Mouse (Mus musculus): Measurements from ENCODE around the gene G3bp2. TPM values are rescaled to one million over a fixed set of nuclear protein-coding genes. Genes with fewer than 3 reads are reported as not detected.
"Not testable (repeated sequence)": the region's sequence is repeated elsewhere in the genome, so short reads cannot be mapped to it uniquely, and the experiment has no call there.

Gene G3bp2
- polyA plus RNA-seq (2016; fragmentation: Nextera tagmentation; extraction: Ambion mirVana) = 334 and 368 TPM in 2 replicates

GRCm38 (mm10) chr5:92083417-92084038 lies at the start of gene G3bp2:
G3bp2 (minus strand) TSS chr5:92083719.
- WGBS = under 1% methylated on average over 65 of the region's 65 CpGs
- Histone ChIP-seq H3K36me3 (no peaks in the 10 kb centered on the region), H3K27me3 (no peaks in the 10 kb centered on the region), H3K27ac (peak within 1 kb of the TSS; percentile 99), H3K4me1 (peaks cover 19% of the 10 kb centered on the region), H3K4me3 (peak within 1 kb of the TSS; percentile 97), H3K9me3 (replicated peaks) (no peaks in the 10 kb centered on the region), H3K4me2 (replicated peaks) (peak within 1 kb of the TSS; percentile 72), H3K9ac (peak within 1 kb of the TSS; percentile 97)
- peak; percentile 99 for ATAC-seq (ENCODE audit: low FRiP score)

- 74% methylated on average over 4 of the region's 4 CpGs for WGBS
- not testable (repeated sequence) for H3K4me3 ChIP-seq; H3K4me2 ChIP-seq (replicated peaks); H3K9me3 ChIP-seq (replicated peaks); ATAC-seq (ENCODE audit: low FRiP score); H3K27ac ChIP-seq; H3K9ac ChIP-seq; H3K27me3 ChIP-seq
- Histone ChIP-seq H3K4me1 (peaks cover 26% of the 10 kb centered on the region), H3K36me3 (peaks cover 15% of the 10 kb centered on the region; the same call in 1 of the 2 replicates)
These were observed 49.5 kb upstream of the G3bp2 start for GRCm38 (mm10) chr5:92133006-92133405.

DNA sequence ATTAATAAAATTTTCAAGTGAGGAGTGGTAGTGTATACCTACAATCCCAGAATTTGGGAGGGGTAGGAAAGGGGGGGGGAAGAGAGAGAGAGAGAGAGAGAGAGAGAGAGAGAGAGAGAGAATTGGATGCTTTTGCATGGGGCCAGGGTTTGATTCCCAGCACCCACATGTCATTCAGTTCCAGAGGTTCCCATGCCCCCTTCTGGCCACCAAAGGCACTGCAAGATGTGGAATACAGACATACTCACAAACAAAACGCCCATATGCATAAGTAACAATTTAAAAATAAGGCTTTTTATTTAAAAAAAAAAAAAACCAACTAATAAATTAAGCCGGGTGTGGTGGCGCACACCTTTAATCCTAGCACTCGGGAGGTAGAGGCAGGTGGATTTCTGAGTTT lies 48.6 kb upstream of the G3bp2 start:
- no peaks in the 10 kb centered on the region for H3K27me3 ChIP-seq
- no peak overlapping the region for H3K27ac ChIP-seq
- no peaks in the 10 kb centered on the region for H3K9me3 ChIP-seq (replicated peaks)
- H3K36me3 ChIP-seq = peaks cover 15% of the 10 kb centered on the region; the same call in 1 of the 2 replicates
- ATAC-seq (ENCODE audit: low FRiP score) = no peak
- 94% methylated on average over 4 of the region's 4 CpGs for WGBS
- H3K9ac ChIP-seq = no peak overlapping the region
- no peak overlapping the region for H3K4me3 ChIP-seq
- H3K4me1 ChIP-seq = peaks cover 26% of the 10 kb centered on the region
- H3K4me2 ChIP-seq (replicated peaks) = no peak overlapping the region

DNA sequence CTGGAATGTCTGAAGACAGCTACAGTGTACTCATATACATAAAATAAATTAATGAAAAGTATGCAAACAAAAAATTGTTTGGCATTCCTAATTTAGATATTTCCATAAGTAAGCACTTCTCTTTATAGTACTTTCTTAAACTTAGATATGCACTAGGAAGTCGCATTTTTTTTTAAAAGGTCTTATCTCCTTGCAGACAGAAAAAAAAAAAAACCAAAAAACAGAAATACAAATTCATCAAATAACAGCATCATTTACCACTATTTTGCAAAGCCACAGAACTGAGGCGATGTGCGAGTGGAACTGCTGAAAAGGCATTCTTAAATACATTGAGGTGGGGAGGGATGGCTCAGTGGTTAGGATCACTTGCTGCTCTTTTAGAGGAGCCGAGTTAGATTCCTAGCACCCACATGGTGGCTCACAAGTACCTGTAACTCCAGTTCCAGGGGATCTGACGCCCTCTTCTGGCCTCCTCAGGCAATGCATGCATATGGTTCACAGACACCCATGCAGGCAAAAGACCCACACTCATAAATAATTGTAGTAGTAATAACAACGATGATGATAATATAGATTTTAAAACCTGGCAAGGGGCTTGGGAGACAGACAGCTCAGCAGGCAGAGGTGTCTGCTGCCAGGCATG lies 46.6 kb upstream of the G3bp2 start:
- Histone ChIP-seq H3K4me3 (no peak overlapping the region), H3K9me3 (replicated peaks) (no peaks in the 10 kb centered on the region), H3K27me3 (no peaks in the 10 kb centered on the region), H3K4me2 (replicated peaks) (no peak overlapping the region), H3K9ac (no peak overlapping the region), H3K4me1 (peaks cover 13% of the 10 kb centered on the region), H3K27ac (no peak overlapping the region), H3K36me3 (peaks cover 17% of the 10 kb centered on the region)
- no peak for ATAC-seq (ENCODE audit: low FRiP score)
- WGBS = 90% methylated on average over 6 of the region's 6 CpGs

GRCm38 (mm10) chr5:92129321-92129768 lies 45.8 kb upstream of the G3bp2 start:
- H3K4me3 ChIP-seq = no peak overlapping the region
- 0 out of 2 replicates have a peak overlapping the region, but pooled peaks have one; percentile 4 for H3K27ac ChIP-seq
- ATAC-seq (ENCODE audit: low FRiP score) = no peak
- no peaks in the 10 kb centered on the region for H3K27me3 ChIP-seq
- H3K9ac ChIP-seq = no peak overlapping the region
- 46% methylated on average over 1 of the region's 1 CpGs for WGBS
- no peak overlapping the region for H3K4me2 ChIP-seq (replicated peaks)
- H3K36me3 ChIP-seq = peaks cover 23% of the 10 kb centered on the region
- peaks cover 13% of the 10 kb centered on the region for H3K4me1 ChIP-seq
- no peaks in the 10 kb centered on the region for H3K9me3 ChIP-seq (replicated peaks)

- Histone ChIP-seq H3K4me2 (replicated peaks) (peak overlapping the region; percentile 19; the same call in 1 of the 2 replicates), H3K36me3 (peaks cover 29% of the 10 kb centered on the region), H3K9me3 (replicated peaks) (no peaks in the 10 kb centered on the region), H3K4me3 (no peak overlapping the region), H3K9ac (no peak overlapping the region), H3K27ac (no peak overlapping the region), H3K4me1 (peaks cover 13% of the 10 kb centered on the region), H3K27me3 (no peaks in the 10 kb centered on the region)
- ATAC-seq (ENCODE audit: low FRiP score) = no peak
- 23% methylated on average over 8 of the region's 8 CpGs for WGBS
These were observed 45.1 kb upstream of the G3bp2 start for GRCm38 (mm10) chr5:92128570-92128969.

DNA sequence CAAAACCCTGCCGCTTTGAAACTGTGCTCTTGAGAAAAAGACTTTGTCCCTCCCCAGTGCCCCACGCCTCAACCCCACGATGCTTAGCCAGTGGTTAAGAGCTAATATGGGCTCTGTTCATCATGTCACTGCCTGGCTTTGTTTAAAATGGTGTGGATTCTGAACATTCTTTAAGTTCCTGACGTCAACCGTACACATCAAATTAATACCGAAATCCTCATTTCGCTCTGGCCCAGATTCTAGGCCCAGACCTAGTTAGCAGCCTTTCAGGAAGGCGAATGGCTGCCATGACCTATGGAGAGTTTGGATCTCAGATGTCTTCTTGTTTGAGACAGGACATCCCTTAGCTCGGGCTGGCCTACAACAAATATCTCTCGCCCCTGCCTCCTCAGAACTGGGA lies 44.2 kb upstream of the G3bp2 start:
- H3K9ac ChIP-seq = no peak overlapping the region
- H3K4me3 ChIP-seq = no peak overlapping the region
- H3K4me1 ChIP-seq = peaks cover 13% of the 10 kb centered on the region
- no peaks in the 10 kb centered on the region for H3K27me3 ChIP-seq
- H3K27ac ChIP-seq = no peak overlapping the region
- H3K36me3 ChIP-seq = peaks cover 27% of the 10 kb centered on the region
- ATAC-seq (ENCODE audit: low FRiP score) = no peak
- H3K9me3 ChIP-seq (replicated peaks) = no peaks in the 10 kb centered on the region
- H3K4me2 ChIP-seq (replicated peaks) = no peak overlapping the region
- 90% methylated on average over 10 of the region's 10 CpGs for WGBS

GRCm38 (mm10) chr5:92127141-92127625 lies 43.7 kb upstream of the G3bp2 start:
- Histone ChIP-seq H3K27ac (no peak overlapping the region; the same call in 1 of the 2 replicates), H3K9me3 (replicated peaks) (no peaks in the 10 kb centered on the region), H3K4me1 (peaks cover 13% of the 10 kb centered on the region), H3K4me3 (no peak overlapping the region), H3K36me3 (peaks cover 28% of the 10 kb centered on the region), H3K27me3 (no peaks in the 10 kb centered on the region), H3K9ac (no peak overlapping the region), H3K4me2 (replicated peaks) (no peak overlapping the region)
- ATAC-seq (ENCODE audit: low FRiP score) = no peak
- 69% methylated on average over 9 of the region's 9 CpGs for WGBS

DNA sequence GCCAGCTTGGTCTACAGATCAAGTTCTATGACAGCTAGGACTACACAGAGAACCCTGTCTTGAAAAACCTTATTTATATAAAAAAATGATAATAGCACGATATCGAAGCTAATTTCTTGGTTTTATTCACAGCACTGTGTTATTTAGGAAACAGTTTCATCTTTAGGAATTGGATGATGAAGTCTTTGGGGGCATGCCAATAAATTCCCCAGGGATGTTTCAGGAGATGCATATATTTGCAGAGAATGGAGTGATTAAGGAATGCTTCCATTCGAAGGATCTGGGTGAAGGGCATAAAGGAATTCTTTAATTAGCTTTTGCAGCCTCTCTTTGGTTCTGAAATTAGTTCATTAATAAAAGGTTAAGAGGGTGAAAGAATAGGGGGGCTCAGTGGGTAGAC lies 41.9 kb upstream of the G3bp2 start:
- ATAC-seq (ENCODE audit: low FRiP score) = no peak
- peaks cover 21% of the 10 kb centered on the region for H3K36me3 ChIP-seq
- no peak overlapping the region for H3K9ac ChIP-seq
- H3K4me2 ChIP-seq (replicated peaks) = no peak overlapping the region
- peaks cover 13% of the 10 kb centered on the region for H3K4me1 ChIP-seq
- no peaks in the 10 kb centered on the region for H3K27me3 ChIP-seq
- no peak overlapping the region for H3K4me3 ChIP-seq
- no peaks in the 10 kb centered on the region for H3K9me3 ChIP-seq (replicated peaks)
- 92% methylated on average over 3 of the region's 3 CpGs for WGBS
- H3K27ac ChIP-seq = no peak overlapping the region

DNA sequence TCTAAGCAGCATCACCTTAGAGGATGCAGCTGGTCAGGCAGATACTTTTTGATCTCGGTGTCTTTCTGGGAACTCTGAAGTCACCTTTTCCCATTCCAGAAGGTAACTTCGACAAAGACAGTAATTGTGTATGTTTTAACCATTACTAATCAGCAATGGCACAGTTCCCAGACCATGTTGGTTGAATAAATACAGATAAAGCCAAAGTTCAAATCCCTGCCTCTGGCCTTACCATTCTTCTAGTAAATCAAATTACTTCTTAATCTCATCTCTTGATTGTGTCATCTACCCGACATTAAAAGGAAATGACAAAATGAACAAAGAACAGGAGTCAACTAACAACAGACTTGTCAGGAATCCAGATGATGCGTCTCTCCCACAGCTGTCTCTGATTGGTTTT lies 38.1 kb upstream of the G3bp2 start:
- H3K27ac ChIP-seq = no peak overlapping the region
- no peaks in the 10 kb centered on the region for H3K9me3 ChIP-seq (replicated peaks)
- peaks cover 21% of the 10 kb centered on the region for H3K36me3 ChIP-seq
- H3K4me1 ChIP-seq = no peaks in the 10 kb centered on the region
- H3K4me2 ChIP-seq (replicated peaks) = no peak overlapping the region
- ATAC-seq (ENCODE audit: low FRiP score) = no peak
- WGBS = 85% methylated on average over 4 of the region's 4 CpGs
- no peaks in the 10 kb centered on the region for H3K27me3 ChIP-seq
- no peak overlapping the region for H3K4me3 ChIP-seq
- H3K9ac ChIP-seq = no peak overlapping the region

GRCm38 (mm10) chr5:92117823-92118403 lies 34.4 kb upstream of the G3bp2 start:
- 59% methylated on average over 12 of the region's 12 CpGs for WGBS
- Histone ChIP-seq H3K9me3 (replicated peaks) (no peaks in the 10 kb centered on the region), H3K36me3 (peaks cover 6% of the 10 kb centered on the region; the same call in 1 of the 2 replicates), H3K27ac (no peak overlapping the region), H3K4me3 (no peak overlapping the region), H3K4me1 (peaks cover under 1% of the 10 kb centered on the region), H3K4me2 (replicated peaks) (no peak overlapping the region), H3K27me3 (peaks cover 4% of the 10 kb centered on the region; the same call in 1 of the 2 replicates), H3K9ac (no peak overlapping the region)
- peak; percentile 61 for ATAC-seq (ENCODE audit: low FRiP score)

GRCm38 (mm10) chr5:92114939-92115338 lies 31.4 kb upstream of the G3bp2 start:
- Histone ChIP-seq H3K4me2 (replicated peaks) (no peak overlapping the region), H3K27me3 (peaks cover 4% of the 10 kb centered on the region; the same call in 1 of the 2 replicates), H3K36me3 (0 out of 2 replicates have a peak, but pooled peaks cover 3% of the 10 kb centered on the region), H3K4me1 (peaks cover 9% of the 10 kb centered on the region), H3K9me3 (replicated peaks) (no peaks in the 10 kb centered on the region), H3K9ac (no peak overlapping the region), H3K27ac (no peak overlapping the region), H3K4me3 (no peak overlapping the region)
- ATAC-seq (ENCODE audit: low FRiP score) = no peak
- WGBS = 92% methylated on average over 2 of the region's 2 CpGs
